Mouse (Mus musculus): Measurements from ENCODE around the gene Eefsec.

The Eefsec gene

DNA sequence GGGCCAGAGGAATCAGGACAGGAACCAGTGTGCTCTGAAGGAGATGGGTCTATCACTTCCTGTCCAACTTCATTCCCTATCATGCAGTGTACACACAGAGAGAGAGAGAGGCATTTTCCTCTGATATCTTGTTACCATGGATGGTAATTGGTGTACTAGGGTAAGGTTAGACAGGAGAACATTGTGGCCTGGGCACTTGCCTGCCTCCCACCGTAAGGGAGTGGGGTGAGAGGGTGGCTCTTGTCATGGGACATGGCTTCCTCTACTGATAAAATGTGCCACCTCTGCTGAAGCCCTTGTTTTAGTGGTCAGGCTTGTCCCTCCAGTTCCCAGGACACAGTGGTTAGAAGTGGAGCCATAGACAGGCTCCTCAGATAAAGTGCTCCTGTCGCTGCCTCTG lies 178.4 kb downstream of the Eefsec start:
- in situ Hi-C loops (cut with MboI; ENCODE audit: unreplicated experiment in 2 of 2) = no loop called here

DNA sequence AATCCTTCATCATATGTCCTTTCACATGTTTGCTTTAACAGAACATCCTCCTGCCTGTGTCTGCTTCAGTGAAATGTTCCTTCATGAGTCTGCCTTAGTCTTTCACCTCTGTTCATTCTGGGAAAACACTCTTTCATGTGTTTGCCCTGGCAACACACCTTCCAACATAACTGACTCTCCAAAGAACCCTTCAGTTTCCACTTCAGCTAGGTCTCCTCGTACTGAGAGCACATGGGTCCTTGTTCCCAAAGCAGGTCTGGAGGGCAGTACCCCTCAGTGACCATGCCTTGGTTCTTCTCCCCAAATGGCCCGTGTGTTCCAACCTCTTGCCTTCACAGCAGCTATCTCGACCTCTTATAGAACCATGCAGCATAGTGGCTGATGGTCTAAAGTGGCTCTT lies 179.3 kb downstream of the Eefsec start:
- in situ Hi-C loops (cut with MboI; ENCODE audit: unreplicated experiment in 2 of 2) = no loop called here

DNA sequence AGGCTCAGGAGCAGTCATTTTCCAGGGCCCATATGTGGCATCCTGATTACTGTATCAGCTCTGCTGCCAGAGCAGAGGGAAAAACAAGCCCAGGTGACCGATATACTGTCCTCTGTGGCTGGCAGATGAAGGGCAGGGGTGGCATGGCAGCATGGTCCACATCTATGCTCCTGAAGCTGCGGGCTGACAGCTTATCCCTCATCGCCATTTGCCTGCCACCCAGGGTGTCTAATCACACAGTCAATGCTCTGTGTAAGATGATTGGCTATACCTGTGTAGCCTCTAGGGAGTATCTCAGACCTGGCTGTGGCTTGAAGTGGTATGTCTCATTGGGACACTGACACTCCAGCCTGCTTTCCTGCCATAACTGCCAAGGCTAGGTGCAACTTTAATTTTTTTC lies 180.3 kb downstream of the Eefsec start:
- in situ Hi-C loops (cut with MboI; ENCODE audit: unreplicated experiment in 2 of 2) = no loop called here

DNA sequence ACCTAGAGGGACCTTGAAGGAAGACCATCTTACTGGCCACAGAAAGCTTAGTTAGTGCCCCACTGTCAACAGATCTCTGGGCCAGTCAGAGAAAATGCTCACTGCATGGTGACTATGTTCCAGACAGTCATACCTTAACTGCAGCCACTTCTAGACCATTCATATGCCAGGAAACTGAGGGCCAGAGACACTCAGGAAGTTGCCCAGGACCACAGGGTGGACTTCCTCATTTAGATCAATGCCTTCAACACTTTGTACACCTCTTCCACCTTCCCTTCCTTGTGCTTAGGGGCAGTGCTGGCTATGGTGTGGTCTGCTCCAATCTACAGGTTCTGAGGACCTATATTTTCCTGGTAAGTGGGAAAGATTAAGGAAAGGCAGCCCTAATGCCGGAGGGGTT lies 181.0 kb downstream of the Eefsec start:
- in situ Hi-C loops (cut with MboI; ENCODE audit: unreplicated experiment in 2 of 2) = no loop called here

DNA sequence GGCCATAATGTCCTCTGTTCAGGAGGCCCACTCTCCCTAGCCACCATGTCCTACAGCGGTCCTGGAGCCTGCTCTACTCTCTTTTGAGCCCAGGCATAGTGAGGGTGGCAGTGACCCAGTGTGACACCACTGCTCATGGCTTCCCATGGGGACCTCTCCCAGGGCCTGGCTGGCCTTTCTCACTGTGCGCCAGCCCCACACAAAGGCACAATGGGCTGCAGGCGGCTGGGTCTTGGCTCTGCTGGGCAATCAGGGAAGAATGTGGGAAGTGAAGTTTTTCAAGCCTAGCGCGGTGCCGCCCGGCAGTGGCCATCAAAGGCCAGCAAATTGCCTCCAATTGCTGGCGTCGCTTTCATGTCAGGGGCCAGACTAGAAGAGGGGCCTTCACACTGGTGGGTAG lies 184.2 kb downstream of the Eefsec start:
- in situ Hi-C loops (cut with MboI; ENCODE audit: unreplicated experiment in 2 of 2) = no loop called here

DNA sequence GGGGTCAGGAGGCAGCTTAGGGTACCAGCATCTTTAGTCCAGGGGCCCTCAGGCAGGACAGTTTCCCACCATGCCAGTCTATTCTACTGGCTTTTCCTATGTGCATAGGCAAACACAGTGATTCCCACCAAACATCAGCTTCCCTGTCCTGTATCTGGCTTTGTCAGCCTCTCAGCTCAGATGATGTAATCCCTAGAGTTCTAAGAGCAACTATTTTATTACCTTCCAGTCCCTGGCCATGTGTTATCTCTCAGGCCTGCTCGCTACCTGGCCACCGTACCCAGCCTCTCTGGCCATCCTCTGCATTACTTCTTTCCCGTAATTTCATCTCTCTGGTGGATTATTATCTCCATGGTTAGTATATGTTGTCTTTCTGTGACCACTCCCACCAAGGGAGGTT lies 185.7 kb downstream of the Eefsec start:
- in situ Hi-C loops (cut with MboI; ENCODE audit: unreplicated experiment in 2 of 2) = no loop called here

DNA sequence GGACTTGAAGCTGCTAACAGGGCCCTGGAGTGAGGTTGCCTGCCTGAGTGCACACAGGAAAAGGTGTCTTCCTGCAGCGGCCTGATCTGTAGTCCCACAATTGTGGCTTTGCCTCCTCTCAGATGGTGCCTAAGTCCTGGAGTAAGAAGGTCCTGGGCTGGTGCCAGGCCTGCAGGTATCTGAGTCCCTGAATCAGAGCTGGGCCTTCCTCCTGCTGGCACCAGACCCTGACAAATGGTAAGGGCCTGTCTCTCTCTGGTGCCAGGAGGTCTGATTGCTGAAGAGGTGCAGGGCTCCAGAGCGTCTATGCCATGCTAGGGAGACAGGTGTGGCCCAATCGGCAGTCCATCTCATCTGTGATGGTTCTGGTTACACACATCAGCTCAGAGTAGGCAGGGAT lies 186.7 kb downstream of the Eefsec start:
- in situ Hi-C loops (cut with MboI; ENCODE audit: unreplicated experiment in 2 of 2) = no loop called here

DNA sequence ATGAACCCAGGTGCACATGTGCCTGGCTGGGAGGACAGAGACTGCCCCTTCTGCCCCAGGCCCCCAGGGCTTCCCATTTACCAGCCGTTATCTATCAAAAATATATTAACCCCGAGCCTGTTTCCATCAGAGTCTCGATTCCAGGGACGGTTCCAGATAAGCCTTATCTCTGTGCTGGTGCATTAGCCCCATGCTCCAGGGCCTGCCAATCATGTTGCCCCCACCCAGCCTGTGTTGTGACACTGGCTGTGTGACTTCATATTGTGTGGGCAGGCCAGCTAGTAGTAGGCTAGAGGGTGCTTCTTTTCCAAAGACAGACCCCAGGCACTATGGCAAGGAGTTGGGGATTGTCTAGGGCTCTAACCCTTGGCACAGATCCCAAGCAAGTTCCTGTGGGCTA lies 190.9 kb downstream of the Eefsec start:
- in situ Hi-C loops (cut with MboI; ENCODE audit: unreplicated experiment in 2 of 2) = no loop called here

DNA sequence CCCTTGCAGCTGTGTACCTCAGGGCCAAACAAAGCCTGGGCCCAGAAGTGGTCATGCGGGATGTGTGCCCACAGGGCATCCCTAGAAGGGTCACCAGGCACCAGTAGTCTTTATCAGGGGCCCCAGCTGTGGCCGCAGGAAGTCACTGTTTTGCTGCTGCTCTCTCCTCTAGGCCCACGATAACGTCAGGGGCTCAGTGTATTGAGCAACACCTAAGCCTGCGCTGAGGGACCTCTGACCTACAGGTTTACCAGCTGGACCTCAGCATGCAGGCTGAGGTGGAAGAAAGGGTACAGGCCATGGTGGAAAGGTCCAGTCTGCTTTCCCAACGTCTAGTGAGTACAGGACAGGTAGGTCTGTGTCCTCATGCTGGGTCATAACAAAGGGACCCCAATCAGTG lies 192.3 kb downstream of the Eefsec start:
- in situ Hi-C loops (cut with MboI; ENCODE audit: unreplicated experiment in 2 of 2) = no loop called here

DNA sequence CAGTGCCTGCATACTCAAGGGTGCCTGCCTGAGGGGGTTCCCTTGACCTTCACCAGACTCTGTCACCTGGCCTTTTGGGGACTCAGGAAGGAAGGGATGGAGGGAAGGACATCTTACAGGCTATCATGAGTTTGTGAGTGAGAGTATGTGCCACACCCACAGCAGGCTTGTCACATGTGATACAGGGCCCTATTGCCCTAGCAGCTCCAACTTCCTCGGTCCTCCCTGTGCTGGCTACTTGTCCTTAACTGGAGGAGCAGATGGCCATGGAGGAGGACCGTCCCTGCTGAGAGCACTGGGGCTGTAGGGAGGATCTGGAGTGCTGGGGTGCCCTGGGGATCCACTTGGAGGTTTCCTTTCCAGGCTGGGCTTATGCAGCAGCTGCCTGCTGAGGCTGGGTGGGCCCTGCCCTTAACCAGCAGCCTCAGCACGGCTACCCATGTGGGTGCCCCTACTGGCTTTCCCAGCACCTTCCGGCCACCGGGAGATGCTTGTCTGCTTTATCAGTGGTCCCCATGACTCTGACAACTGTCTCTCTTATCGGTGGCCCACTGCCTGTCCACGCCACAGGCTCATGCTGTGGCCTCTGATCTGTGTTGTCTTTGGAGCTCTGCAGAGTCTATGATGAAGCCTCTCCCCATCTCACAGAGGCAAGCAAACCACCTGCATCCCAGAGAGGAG lies 194.4 kb downstream of the Eefsec start:
- in situ Hi-C loops (cut with MboI; ENCODE audit: unreplicated experiment in 2 of 2) = no loop called here

DNA sequence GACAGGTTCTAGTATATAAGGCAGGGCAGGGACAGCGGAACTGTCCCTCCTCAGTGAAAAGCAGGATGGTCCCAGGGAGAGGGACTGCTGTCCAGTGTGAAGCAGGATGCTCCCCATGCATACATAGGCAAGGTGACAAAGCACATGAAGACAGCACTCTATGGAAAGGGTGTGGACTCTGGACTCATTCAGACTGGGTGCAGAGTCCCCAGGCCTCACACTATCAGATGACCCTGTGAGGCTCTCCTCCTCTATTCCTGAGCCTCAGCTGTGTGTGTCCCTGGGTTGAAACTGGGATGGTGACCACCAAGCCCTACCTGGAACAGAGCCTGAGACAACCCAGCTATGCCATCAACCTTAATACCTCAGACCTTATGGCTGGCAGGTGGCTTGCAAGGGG lies 194.9 kb downstream of the Eefsec start:
- in situ Hi-C loops (cut with MboI; ENCODE audit: unreplicated experiment in 2 of 2) = no loop called here

DNA sequence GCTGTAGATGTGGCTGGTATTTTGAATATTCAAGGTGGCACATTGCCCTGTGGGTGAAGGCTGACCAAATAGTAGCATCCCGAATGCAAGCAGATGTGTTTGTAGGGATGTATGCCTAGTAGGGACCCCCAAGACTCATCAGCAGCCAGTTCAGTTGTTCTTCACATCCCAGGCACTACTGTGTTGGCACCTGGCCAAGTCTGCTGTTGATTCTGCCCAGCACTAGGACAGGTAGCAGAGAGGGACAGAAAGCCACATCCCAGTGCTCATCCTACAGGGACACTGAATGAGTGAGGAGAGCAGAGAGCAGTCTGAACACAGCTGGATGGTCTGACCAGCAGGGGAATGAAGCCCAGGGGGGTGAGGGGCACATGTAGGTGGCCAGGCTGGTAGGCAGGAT lies 197.1 kb downstream of the Eefsec start:
- in situ Hi-C loops (cut with MboI; ENCODE audit: unreplicated experiment in 2 of 2) = no loop called here

DNA sequence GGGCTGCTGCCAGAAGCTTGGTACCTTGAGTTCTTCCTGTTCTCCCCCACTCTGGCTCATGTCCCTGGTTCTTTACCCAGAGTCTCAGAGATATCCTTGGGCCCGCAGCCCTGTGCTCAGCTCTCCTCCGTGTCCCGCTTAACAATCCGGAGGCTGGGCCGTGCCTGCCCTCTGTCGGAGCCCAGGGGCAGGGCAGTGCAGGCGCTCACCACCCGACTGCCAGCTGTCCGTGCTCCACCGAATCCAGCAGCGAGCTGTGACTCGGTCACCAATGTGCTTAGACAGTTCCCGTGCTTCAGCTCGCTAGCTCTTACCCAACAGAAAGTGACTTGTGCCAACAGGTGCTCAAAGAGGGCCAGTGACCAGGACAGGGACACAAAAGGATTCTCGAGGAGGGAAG lies 203.7 kb downstream of the Eefsec start:
- in situ Hi-C loops (cut with MboI; ENCODE audit: unreplicated experiment in 2 of 2) = no loop called here

DNA sequence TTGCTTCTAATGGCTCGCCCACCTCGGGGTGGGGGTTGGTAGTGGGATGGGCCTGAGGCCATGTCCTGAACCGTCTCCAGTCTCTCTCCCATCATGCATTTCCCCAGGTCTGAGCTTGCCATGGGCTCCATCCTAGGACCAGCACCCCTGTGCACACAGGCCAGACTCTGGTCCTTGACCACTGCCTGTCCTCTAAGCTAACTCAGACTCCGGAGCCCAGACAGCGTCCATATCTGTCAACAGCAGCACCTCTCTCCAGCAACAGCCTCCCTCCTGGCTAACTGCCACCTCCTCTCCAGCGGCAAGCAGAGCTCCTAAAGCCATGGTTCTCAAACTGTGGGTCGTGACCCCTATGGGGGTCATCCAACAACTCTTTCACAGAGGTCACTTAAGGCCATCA lies 209.8 kb downstream of the Eefsec start:
- in situ Hi-C loops (cut with MboI; ENCODE audit: unreplicated experiment in 2 of 2) = no loop called here

DNA sequence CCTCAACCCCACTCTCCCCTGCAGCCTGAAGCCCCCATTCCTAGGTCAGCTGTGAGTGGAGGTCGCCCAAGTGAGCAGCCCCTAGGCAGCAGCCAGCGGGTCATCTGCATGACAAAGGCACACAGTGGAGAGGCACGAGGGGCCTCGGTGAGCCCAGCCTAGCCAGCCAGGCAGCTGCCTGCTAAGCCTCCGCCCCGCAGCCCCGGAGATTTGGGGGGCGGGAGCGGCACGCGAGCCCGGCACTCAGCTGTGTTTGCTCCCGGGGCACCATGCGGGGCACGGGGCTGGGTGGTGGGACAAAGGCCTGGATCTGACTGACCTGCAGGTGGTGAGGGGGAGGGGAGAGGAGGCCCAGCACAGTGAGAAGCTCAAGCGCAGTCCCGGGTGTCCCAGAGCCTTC lies 210.4 kb downstream of the Eefsec start:
- in situ Hi-C loops (cut with MboI; ENCODE audit: unreplicated experiment in 2 of 2) = no loop called here

DNA sequence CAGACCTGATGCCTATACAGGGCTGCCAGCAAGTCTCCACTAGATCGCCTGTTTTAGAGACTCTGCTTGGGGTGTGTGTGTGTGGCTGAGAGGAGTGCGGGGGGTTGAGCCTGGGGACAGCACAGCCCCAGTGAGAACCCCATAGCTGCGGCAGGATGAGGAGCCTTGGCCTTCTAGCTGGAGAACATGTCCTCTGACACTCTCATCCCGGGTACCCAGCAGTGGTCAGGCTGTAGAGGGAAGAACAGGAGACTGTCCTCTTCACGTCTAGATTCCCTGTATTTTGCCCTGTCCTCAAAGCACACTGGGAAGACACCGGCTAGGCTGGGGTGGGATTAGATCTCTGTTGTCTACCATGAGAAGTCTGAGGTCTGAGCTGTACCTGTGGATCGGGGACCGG lies 210.9 kb downstream of the Eefsec start:
- in situ Hi-C loops (cut with MboI; ENCODE audit: unreplicated experiment in 2 of 2) = no loop called here

DNA sequence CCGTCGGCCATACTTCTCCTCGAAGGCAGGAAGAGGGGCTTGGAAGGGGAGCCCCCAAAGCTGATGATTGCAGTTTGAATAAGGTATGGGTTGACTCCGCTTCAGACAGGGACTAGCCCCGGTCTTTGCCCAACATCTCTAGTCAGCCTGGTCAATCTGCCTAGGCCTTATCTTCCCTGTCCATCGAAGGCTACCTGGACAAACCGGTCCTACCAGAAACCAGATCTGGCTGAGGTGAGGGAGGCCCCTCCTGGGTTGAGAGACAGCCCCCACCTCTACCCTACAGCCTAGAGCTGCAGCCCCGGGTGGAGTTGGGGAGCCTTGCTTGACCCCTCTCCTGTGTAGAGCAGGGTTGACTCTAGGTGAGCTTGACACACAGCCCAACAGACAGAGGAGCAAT lies 212.3 kb downstream of the Eefsec start:
- in situ Hi-C loops (cut with MboI; ENCODE audit: unreplicated experiment in 2 of 2) = no loop called here

DNA sequence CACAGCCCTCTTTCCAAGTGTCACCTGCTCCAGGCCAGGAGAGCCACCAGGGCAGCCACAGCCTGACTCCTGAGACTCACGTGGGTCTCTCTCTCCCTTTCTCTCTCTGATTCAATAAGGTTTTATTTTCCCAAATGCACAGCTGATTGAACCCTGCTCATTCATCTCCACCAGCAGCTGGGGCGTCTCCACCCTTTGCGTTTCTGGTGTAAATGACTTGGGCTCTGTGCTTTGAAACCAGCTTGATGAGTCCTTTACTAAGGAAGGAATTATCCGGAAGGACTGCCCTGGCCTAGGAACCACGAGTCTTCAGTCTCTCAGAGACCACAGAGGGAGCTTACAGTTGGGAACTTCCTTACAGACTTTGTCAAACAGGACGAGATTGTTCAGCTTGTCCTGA lies 214.1 kb downstream of the Eefsec start:
- in situ Hi-C loops (cut with MboI; ENCODE audit: unreplicated experiment in 2 of 2) = no loop called here

DNA sequence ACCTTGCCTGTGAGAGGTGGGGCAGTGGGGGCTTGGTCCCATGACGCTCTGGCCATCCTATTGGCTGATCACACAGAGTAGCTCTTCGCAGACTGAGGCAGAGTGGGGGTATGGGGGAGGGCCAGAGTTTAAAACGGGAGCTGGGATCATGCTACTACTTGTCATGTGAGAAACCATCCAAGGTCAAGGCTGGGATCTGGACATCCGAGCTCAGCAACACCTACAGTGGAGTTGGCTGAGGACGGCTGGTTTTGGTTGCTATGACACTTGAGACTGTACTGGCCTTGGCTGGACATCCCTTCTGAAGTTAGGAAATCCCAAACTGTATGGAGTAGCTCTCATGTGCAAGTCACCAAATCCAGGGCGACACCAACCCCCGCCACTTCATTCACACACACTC lies 214.5 kb downstream of the Eefsec start:
- in situ Hi-C loops (cut with MboI; ENCODE audit: unreplicated experiment in 2 of 2) = no loop called here

DNA sequence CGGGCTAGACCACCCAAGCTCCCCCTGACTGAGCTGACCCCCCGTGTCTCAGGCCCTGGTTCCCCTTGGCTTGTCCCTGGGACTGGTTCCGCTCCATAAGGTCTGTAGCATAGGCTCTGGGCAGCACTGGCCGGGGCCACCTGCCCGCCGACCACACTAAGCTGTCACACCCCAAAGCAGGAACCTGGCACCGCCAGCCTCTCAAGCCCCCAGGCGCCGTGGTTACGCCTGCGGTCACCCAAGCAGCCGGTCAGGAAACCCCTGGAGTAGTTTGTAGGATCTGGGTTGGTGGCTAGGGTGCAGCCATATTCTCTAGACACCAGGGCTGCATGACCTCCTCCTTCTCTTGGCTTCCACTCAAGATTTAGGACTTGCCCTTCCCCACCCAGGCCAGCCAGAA lies 217.1 kb downstream of the Eefsec start:
- in situ Hi-C loops (cut with MboI; ENCODE audit: unreplicated experiment in 2 of 2) = no loop called here

DNA sequence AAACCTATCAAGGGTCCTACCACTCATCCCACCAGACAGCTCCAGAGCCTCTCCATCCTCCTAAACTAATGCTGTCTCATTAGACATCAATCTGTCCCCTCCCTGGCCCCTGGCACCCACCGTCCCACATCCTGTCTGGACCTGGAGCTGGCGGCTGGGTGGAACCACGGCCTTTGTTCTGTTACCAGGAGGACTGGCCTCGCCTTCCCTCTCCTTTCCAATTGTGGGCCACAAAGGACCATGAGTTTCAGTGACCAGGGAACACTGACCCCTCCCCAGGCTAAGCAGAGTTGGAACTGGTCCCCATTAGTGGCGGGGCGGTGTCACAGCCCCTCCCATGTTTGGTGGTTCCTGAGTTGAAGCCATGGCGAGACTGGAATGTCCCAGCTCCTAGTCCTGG lies 218.8 kb downstream of the Eefsec start:
- in situ Hi-C loops (cut with MboI; ENCODE audit: unreplicated experiment in 2 of 2) = no loop called here

DNA sequence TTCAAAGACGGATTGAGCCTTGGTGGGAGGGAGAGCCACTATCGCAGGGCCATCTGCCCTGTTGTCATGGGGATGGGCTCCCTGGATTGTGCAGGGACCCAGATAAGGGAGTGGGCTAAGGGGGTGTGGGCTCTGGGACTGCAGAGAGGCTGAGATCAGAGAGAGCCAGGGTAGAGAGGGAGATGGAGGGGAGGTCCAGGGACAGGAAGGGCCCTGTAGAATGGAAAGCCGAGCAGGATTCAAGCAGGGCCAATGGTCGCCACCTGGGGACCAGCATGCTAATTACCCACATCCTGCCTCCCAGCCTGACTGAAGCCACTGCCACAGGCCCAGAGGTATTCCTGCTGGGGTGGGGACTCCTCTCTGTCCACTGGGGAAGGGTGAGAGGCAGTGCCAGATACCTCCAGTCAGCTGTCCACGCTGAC lies 219.8 kb downstream of the Eefsec start:
- in situ Hi-C loops (cut with MboI; ENCODE audit: unreplicated experiment in 2 of 2) = no loop called here

DNA sequence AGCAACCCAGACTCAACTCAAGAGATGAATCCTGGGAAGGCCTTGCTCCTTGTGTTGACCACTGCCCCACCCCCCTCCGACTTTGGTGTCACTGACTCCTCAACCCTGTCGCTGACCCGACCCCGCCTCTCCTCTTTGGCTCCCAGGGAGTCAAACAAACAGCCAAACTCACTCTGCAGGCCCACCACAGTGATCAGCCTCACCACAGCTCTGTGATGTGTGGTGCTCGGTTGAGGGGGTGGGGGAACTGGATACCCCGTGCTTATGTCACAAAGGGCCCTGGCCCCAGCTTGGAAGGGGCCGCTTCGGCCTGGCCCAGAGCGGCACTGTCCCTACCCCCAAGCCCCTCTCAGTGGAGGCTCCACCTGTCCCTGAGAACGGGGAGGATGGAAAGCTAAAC lies 224.4 kb downstream of the Eefsec start, which contains the start of gene Dnajb8:
Dnajb8 (plus strand) TSS at position 301 of the 400 bp plus-strand sequence.
- in situ Hi-C loops (cut with MboI; ENCODE audit: unreplicated experiment in 2 of 2) = no loop called here

Data from v-Abl transformed pro-B cells (cell line).